Comparison of ENCODE assay signal across 15 mouse cellular contexts in the genomic region with DNA sequence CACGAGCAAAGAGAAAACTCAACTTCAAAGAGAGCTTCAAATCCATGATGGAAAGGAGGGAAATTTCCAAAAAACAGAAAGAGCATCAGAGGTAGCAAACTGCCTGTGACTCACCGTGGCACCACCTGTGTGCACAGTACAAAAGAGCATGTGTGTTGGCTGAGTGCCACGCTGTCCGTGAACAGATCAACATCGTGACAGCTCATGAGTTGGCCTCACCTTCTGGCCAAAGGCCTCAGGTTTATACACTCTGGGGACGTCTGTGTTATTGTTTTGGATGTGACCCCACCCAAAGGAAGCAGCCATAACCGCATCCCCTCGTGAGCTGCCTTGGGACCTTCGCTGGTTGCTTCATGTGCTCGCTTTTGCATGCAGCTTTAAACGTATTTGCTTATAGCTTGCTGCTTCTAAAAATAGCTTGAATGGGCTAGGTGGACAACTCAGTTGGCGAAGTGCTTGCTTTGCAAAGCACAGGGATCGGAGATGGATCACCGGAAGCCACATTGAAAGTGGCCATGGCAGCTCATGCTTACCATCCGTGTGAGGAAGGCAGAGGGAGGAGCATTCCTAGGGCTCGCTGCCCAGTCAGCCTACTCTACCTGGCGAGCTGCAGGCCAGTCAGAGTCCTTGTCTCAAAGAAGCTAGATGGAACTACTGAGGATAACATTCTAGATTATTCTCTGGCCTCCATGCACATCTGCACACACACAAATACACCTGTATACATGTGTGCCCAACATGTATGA.
DNase-seq lines count a peak whose midpoint lies in the region; ATAC-seq and TF ChIP-seq lines count a peak whose summit lies in the region.
"Had no signal": no experiment of that assay in that cellular context is flagged by ENCODE, and none has a peak within 500 bp of the region (broad histone marks: within the 10 kb centered on the region; RNA-seq: fewer than 3 reads in every experiment).

No protein-coding gene starts in this region.

- no peak overlapping the region for H3K9ac ChIP-seq in lung, postnatal 0 days (replicated peaks; ENCODE audit: low read depth)
- H3K9ac ChIP-seq in forebrain, postnatal 0 days: no peak overlapping the region
- H3K9ac ChIP-seq: hindbrain, embryonic 12.5 days; liver, embryonic 14.5 days; neural tube, embryonic 13.5 days had no signal

- no peak for TF ChIP-seq CTCF in lung, postnatal 0 days (IDR thresholded peaks at IDR 0.05)
- TF ChIP-seq CTCF in forebrain, postnatal 0 days (IDR thresholded peaks at IDR 0.05; ENCODE audit: low read depth): no peak

- WGBS in lung, postnatal 0 days: 45% methylated on average over 17 of the region's 17 CpGs
- WGBS in forebrain, postnatal 0 days: 74% methylated on average over 17 of the region's 17 CpGs

- ATAC-seq in lung, postnatal 0 days: peak; percentile 44; the same call in 1 of the 2 replicates
- ATAC-seq in megakaryocyte, adult 5-6 weeks (ENCODE audit: poor library complexity, severe bottlenecking): no peak
- no peak for ATAC-seq in forebrain, postnatal 0 days
- ATAC-seq: forebrain, embryonic 14.5 days; midbrain, embryonic 16.5 days had no signal

- no peaks in the 10 kb centered on the region for H3K36me3 ChIP-seq in lung, postnatal 0 days (ENCODE audit: insufficient read depth, low read length)
- H3K36me3 ChIP-seq in forebrain, postnatal 0 days (ENCODE audit: insufficient read depth): no peaks in the 10 kb centered on the region
- H3K36me3 ChIP-seq: hindbrain, embryonic 12.5 days; neural tube, embryonic 13.5 days had no signal

- peak overlapping the region; percentile 43 for H3K4me2 ChIP-seq in lung, postnatal 0 days (replicated peaks; ENCODE audit: low read depth, low read length)
- no peak overlapping the region for H3K4me2 ChIP-seq in forebrain, postnatal 0 days (ENCODE audit: low read depth)
- H3K4me2 ChIP-seq: hindbrain, embryonic 12.5 days; neural tube, embryonic 13.5 days had no signal

- no peaks in the 10 kb centered on the region for H3K4me1 ChIP-seq in lung, postnatal 0 days (ENCODE audit: insufficient read depth, low read depth, low read length)
- H3K4me1 ChIP-seq in forebrain, postnatal 0 days (ENCODE audit: insufficient read depth): no peaks in the 10 kb centered on the region
- H3K4me1 ChIP-seq: hindbrain, embryonic 12.5 days had no signal

- H3K4me3 ChIP-seq in lung, postnatal 0 days (ENCODE audit: low read depth, low read length): peak overlapping the region; percentile 17
- H3K4me3 ChIP-seq in forebrain, postnatal 0 days (ENCODE audit: low read depth, low read length): no peak overlapping the region
- H3K4me3 ChIP-seq: hindbrain, embryonic 12.5 days; neural tube, embryonic 13.5 days had no signal

- DNase-seq in kidney, postnatal 36 days: peak; percentile 5 to 44
- DNase-seq in kidney, adult 9 months: no peak
- peak; percentile 63 for DNase-seq in brain, adult 2 months (ENCODE audit: low read depth, low spot score)
- DNase-seq in cerebellum, adult 9-11 months: peak; percentile 22
- peak; percentile 48 for DNase-seq in lung, postnatal 0 days (ENCODE audit: low spot score)
- DNase-seq in layer of hippocampus, adult 18-20 months (ENCODE audit: low spot score in 2 of 2): no peak
- DNase-seq in forebrain, postnatal 0 days: no peak
- DNase-seq: gastrocnemius, postnatal 25 days; thymus, adult 2 months had no signal

- no peaks in the 10 kb centered on the region for H3K27me3 ChIP-seq in lung, postnatal 0 days (replicated peaks; ENCODE audit: insufficient read depth, low read length)
- H3K27me3 ChIP-seq in forebrain, postnatal 0 days (ENCODE audit: insufficient read depth, low read length): no peaks in the 10 kb centered on the region
- H3K27me3 ChIP-seq: hindbrain, embryonic 12.5 days; neural tube, embryonic 13.5 days had no signal

- H3K9me3 ChIP-seq in lung, postnatal 0 days (ENCODE audit: low read length): no peaks in the 10 kb centered on the region
- H3K9me3 ChIP-seq in forebrain, postnatal 0 days (ENCODE audit: low read length): no peaks in the 10 kb centered on the region
- H3K9me3 ChIP-seq: hindbrain, embryonic 12.5 days; neural tube, embryonic 13.5 days had no signal

- TF ChIP-seq EP300 in lung, postnatal 0 days (IDR thresholded peaks at IDR 0.05): no peak

- no peak overlapping the region for H3K27ac ChIP-seq in lung, postnatal 0 days (ENCODE audit: low read length)
- no peak overlapping the region for H3K27ac ChIP-seq in forebrain, postnatal 0 days (ENCODE audit: low read depth, low read length)
- H3K27ac ChIP-seq: hindbrain, embryonic 12.5 days; liver, embryonic 14.5 days; neural tube, embryonic 13.5 days had no signal

Comparison
In these comparisons a context has a peak if more than half of its experiments do, and no peak if none do; other contexts are left out.
1. DNase-seq: peak in kidney, postnatal 36 days (2 of 2), brain, adult 2 months (single experiment), cerebellum, adult 9-11 months (single experiment) and lung, postnatal 0 days (single experiment); none in kidney, adult 9 months (single experiment), layer of hippocampus, adult 18-20 months (0 of 2) and forebrain, postnatal 0 days (single experiment).